Mouse (Mus musculus): ENCODE data around the gene Prkce.

GRCm38 (mm10) chr17:86194921-86195320 lies 27.3 kb downstream of the Prkce start:
- TF ChIP-seq CTCF (IDR thresholded peaks at IDR 0.05; ENCODE audit: low read depth) (no peak), EP300 (IDR thresholded peaks at IDR 0.05; ENCODE audit: low read depth) (no peak)
